Mouse (Mus musculus): ENCODE results near the gene Usp30. TPM values are rescaled to one million over a fixed set of nuclear protein-coding genes. Genes with fewer than 3 reads are reported as not detected.

The Usp30 gene
- polyA plus RNA-seq, 2 experiments: 2.0 to 3.9 TPM

GRCm38 (mm10) chr5:114173458-114173857, 108.2 kb downstream of the Usp30 start:
- H3K4me2 ChIP-seq (ENCODE audit: low read depth): no peak overlapping the region
- 52% methylated on average over 7 of the region's 7 CpGs for WGBS (ENCODE audit: insufficient replicate concordance)
- no peaks in the 10 kb centered on the region for H3K36me3 ChIP-seq (replicated peaks; ENCODE audit: control insufficient read depth, insufficient read depth, low read depth)
- H3K4me1 ChIP-seq (replicated peaks; ENCODE audit: control insufficient read depth in 2 of 2, insufficient read depth in 2 of 2, low read length in 1 of 2): peaks cover 3% of the 10 kb centered on the region in 2 experiments; a peak in 2 of 4 replicates
- H3K4me3 ChIP-seq (ENCODE audit: insufficient read depth in 1 of 2, low read depth in 2 of 2, low read length in 2 of 2): no peak overlapping the region
- H3K9me3 ChIP-seq (ENCODE audit: control insufficient read depth, low read length): no peaks in the 10 kb centered on the region
- H3K27ac ChIP-seq: no peak overlapping the region
- no peak for ATAC-seq (ENCODE audit: insufficient read depth)
- no peak overlapping the region for H3K9ac ChIP-seq (replicated peaks)
- TF ChIP-seq CTCF (IDR thresholded peaks at IDR 0.05; ENCODE audit: low read depth): peak; percentile 44; the same call in 1 of the 2 replicates
- no peak for TF ChIP-seq EP300 (IDR thresholded peaks at IDR 0.05; ENCODE audit: low read depth)
- H3K27me3 ChIP-seq (ENCODE audit: control insufficient read depth, insufficient read depth, low read length): no peaks in the 10 kb centered on the region
- DNase-seq (ENCODE audit: low read depth in 3 of 3, low spot score in 3 of 3): no peak

GRCm38 (mm10) chr5:114173877-114174581, 108.8 kb downstream of the Usp30 start:
- no peak for DNase-seq (ENCODE audit: low read depth in 3 of 3, low spot score in 3 of 3)
- H3K4me1 ChIP-seq (replicated peaks; ENCODE audit: control insufficient read depth in 2 of 2, insufficient read depth in 2 of 2, low read length in 1 of 2): peaks cover 3% of the 10 kb centered on the region in 2 experiments; a peak in 2 of 4 replicates
- TF ChIP-seq EP300 (IDR thresholded peaks at IDR 0.05; ENCODE audit: low read depth) (no peak), CTCF (IDR thresholded peaks at IDR 0.05; ENCODE audit: low read depth) (no peak)
- WGBS (ENCODE audit: insufficient replicate concordance): 16% methylated on average over 16 of the region's 16 CpGs
- no peak overlapping the region for H3K9ac ChIP-seq (replicated peaks)
- H3K4me2 ChIP-seq (ENCODE audit: low read depth): peak overlapping the region; percentile 65; the same call in 1 of the 2 replicates
- no peaks in the 10 kb centered on the region for H3K36me3 ChIP-seq (replicated peaks; ENCODE audit: control insufficient read depth, insufficient read depth, low read depth)
- no peak for ATAC-seq (ENCODE audit: insufficient read depth)
- no peak overlapping the region for H3K27ac ChIP-seq
- no peaks in the 10 kb centered on the region for H3K9me3 ChIP-seq (ENCODE audit: control insufficient read depth, low read length)
- no peaks in the 10 kb centered on the region for H3K27me3 ChIP-seq (ENCODE audit: control insufficient read depth, insufficient read depth, low read length)
- H3K4me3 ChIP-seq (ENCODE audit: insufficient read depth in 1 of 2, low read depth in 2 of 2, low read length in 2 of 2): no peak overlapping the region

Other genes starting within 250 kb of the Usp30 start
- gene Selplg, start 232.8 kb upstream of the Usp30 start, polyA plus RNA-seq (2012; rRNA removed): 8.8 and 10.9 TPM in 2 replicates
- 11.2 and 12.5 TPM in 2 replicates for gene Selplg, start 232.8 kb upstream of the Usp30 start, polyA plus RNA-seq (2014; fragmentation: Nextera tagmentation; extraction: Ambion mirVana)
- 26.2 and 32.4 TPM in 2 replicates for gene Coro1c, start 156.7 kb upstream of the Usp30 start, polyA plus RNA-seq (2012; rRNA removed)
- 35.6 and 41.2 TPM in 2 replicates for gene Coro1c, start 156.7 kb upstream of the Usp30 start, polyA plus RNA-seq (2014; fragmentation: Nextera tagmentation; extraction: Ambion mirVana)
- 4.8 and 4.9 TPM in 2 replicates for gene Ssh1, start 71.6 kb upstream of the Usp30 start, polyA plus RNA-seq (2012; rRNA removed)
- gene Ssh1, start 71.6 kb upstream of the Usp30 start, polyA plus RNA-seq (2014; fragmentation: Nextera tagmentation; extraction: Ambion mirVana): 6.7 TPM in 2 replicates
- gene Dao, start 61.8 kb upstream of the Usp30 start, polyA plus RNA-seq (2012; rRNA removed): not detected in 2 replicates
- not detected in 2 replicates for gene Dao, start 61.8 kb upstream of the Usp30 start, polyA plus RNA-seq (2014; fragmentation: Nextera tagmentation; extraction: Ambion mirVana)
- 0.11 TPM in 1 of 2 replicates, not detected in the other for gene Svop, start 26.1 kb downstream of the Usp30 start, polyA plus RNA-seq (2012; rRNA removed)
- 0.06 TPM in 1 of 2 replicates, not detected in the other for gene Svop, start 26.1 kb downstream of the Usp30 start, polyA plus RNA-seq (2014; fragmentation: Nextera tagmentation; extraction: Ambion mirVana)
- gene Alkbh2, start 62.8 kb downstream of the Usp30 start, polyA plus RNA-seq (2012; rRNA removed): 3.3 and 3.9 TPM in 2 replicates
- gene Alkbh2, start 62.8 kb downstream of the Usp30 start, polyA plus RNA-seq (2014; fragmentation: Nextera tagmentation; extraction: Ambion mirVana): 4.5 and 5.7 TPM in 2 replicates
- gene Ung, start 64.9 kb downstream of the Usp30 start, polyA plus RNA-seq (2012; rRNA removed): 13.1 and 13.3 TPM in 2 replicates
- gene Ung, start 64.9 kb downstream of the Usp30 start, polyA plus RNA-seq (2014; fragmentation: Nextera tagmentation; extraction: Ambion mirVana): 11.0 and 11.4 TPM in 2 replicates
- 0.22 and 0.29 TPM in 2 replicates for gene Acacb, start 81.1 kb downstream of the Usp30 start, polyA plus RNA-seq (2012; rRNA removed)
- 0.20 and 0.44 TPM in 2 replicates for gene Acacb, start 81.1 kb downstream of the Usp30 start, polyA plus RNA-seq (2014; fragmentation: Nextera tagmentation; extraction: Ambion mirVana)
- not detected in 2 replicates for gene Foxn4, start 208.3 kb downstream of the Usp30 start, polyA plus RNA-seq (2012; rRNA removed)
- not detected in 2 replicates for gene Foxn4, start 208.3 kb downstream of the Usp30 start, polyA plus RNA-seq (2014; fragmentation: Nextera tagmentation; extraction: Ambion mirVana)
- gene Myo1h, start 223.7 kb downstream of the Usp30 start, polyA plus RNA-seq (2012; rRNA removed): 0.14 and 0.19 TPM in 2 replicates
- 0.11 and 0.44 TPM in 2 replicates for gene Myo1h, start 223.7 kb downstream of the Usp30 start, polyA plus RNA-seq (2014; fragmentation: Nextera tagmentation; extraction: Ambion mirVana)

Data from liver, embryonic 14.5 days (tissue).